Mouse (Mus musculus): ENCODE results near the gene Ccdc30.

Ccdc30 gene

DNA sequence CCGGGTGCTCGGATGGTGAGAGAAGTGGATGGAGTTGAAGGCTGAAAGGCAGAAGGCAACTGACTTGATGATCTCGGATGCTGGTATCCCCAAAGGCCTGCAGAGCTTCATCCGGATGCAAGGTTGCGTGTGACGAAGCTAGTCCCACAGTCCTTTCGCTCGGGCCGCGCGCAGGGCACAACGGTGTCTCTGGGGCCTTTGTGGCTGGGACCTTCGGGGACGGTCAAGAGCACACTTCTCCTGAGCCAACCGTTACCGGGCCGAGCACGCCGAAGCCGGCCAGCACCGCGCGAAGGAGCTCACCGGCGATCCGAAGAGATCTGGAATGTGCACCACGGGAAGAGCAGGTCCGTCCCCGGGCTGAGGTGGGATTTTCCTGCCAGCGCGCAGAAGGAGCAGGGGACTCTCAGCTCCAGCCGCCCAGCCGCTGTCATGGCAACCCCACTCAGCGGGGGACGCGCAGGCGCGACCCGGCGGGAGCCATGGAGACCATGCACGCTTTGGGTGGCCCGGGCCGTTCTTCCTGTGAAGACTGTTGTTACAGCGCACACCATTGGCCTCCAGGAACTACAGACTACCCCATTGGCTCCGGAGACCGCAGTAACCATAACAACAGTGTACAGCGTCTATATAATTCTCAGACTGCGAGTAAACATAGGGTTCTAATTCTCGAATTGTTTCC lies at the start of gene Ccdc30:
Gene Ccdc30 (minus strand): TSS at position 450 of the 682 bp plus-strand sequence.
- peak; percentile 95 for DNase-seq

DNA sequence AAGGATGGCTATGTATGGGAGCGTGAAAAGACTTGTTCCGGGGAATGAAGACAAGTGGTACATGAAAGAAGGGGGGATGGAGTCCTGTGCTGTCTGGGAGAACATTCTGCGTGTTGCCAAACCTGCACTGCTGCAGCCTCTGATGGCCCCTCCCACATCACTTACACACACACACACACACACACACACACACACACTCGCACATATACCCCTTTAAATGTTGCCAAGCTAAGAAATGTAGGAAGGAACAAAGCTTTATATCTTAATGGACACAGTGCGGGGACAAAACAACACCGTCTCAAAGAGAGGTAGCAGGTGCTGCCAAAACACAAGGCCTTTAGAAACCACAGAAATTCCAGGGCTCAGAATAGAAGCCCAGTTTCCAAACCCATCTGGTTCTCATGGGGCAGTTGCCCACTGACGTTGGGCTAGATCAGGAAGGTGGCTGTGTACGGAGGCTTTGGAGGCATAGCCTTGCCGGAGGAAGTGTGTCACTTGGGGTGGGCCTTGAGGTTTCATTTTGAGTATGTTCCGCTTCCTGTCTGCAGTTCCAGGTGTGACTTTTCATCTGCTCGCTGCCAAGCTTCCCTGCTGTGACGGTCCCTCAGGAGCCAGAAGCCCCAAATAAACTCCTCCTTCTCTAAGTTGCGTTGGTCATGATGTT lies 48.6 kb upstream of the Ccdc30 start:
- no peak for DNase-seq

DNA sequence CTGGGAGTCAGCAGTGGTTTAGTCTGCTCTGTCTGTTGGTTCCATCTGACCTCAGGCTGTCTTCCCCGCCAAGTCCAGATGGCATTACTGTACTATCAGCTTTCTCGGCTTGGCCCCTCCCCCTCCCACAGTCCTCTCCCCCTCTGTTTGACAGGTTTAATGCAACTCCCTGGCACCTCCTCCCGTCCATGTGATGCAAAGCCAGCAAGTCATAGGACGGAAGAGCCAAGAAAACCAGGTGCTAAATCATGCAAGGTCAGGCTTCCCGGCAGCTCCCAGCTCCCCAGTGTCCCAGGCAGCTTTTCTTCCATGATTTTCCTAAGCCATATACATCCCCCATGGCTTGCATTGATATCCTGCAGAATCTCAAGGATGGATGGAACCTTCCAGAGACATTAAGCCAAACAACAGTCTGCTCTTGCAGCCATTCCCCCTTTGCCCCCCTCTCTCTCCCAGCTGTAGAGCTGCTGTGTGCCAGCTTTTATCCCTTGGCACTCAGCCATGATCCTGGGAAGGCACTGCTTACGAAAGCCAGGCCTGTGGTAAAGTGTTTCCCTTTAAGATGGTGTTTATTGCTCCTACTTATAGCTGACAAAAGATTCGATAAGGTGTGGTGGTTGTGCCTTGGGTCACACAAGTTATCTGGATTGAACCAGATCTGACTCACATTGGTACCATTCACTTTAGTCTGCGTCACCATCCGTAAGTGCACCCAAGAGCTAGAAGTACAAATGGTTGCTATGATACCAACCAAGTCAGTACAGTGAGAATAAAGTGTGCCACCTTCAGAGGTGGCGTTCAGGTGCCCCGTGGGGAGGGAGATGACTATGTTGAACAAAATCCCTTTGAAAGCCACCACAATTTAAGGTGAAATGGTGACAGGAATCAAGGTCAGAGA lies 47.8 kb upstream of the Ccdc30 start:
- peak; percentile 58 for DNase-seq

DNA sequence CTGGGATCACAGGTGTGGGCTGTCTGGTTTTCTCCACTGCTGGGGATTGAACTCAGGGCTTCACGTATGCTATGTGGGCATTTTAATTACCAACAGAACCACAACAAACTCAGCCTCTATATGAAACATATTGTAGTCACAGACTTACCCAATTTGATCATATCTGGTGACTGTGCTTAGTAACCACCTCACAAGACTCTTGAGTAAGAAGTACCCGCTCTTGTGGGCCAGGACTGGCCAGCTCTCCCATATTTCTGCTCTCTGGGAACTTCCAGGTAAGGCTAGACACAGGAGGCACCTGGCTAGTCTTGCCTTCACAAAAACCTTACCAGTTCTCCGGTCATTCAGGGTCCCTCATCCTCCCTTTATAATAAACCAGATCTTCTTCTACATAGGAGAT lies 47.1 kb upstream of the Ccdc30 start:
- DNase-seq: no peak

DNA sequence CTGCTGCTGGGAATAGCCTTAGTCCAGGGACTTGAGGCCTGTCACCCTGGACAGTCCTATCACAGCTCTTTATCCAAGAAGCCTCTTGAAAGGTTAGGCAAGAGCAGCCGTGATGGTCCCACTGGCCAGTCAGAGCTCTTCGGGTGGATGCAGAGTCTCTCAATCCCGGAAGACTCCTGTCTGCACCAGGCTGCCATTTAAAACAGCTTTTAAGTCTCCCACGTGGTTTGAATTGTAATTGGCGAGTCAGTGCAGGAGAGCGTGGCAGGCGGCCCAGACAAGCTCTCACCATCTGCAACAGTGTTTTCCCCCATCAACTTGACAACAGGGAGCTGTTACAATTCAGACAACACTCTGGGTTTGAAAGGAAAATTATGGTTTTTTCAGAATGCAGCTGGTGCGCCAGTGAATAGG lies 45.4 kb upstream of the Ccdc30 start:
- DNase-seq: no peak

DNA sequence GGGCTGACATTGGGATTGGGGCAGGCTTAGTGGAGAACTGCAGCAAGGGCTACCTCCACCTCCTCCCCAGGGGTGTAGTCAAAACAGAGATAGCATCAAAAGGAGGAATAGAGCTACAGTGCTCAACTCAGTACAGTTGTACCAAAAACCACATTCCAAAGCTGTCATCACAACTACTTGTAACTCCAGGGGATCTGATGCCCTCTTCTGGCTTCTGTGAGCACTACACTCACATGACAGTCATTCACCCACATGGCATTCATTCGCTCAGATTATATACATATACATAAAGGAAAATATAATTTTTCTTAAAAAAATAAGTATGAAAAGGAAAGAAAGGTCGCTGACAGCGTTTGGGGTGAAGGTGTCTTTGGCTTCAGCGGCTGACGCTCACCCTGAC lies 45.0 kb upstream of the Ccdc30 start:
- DNase-seq: peak; percentile 62

DNA sequence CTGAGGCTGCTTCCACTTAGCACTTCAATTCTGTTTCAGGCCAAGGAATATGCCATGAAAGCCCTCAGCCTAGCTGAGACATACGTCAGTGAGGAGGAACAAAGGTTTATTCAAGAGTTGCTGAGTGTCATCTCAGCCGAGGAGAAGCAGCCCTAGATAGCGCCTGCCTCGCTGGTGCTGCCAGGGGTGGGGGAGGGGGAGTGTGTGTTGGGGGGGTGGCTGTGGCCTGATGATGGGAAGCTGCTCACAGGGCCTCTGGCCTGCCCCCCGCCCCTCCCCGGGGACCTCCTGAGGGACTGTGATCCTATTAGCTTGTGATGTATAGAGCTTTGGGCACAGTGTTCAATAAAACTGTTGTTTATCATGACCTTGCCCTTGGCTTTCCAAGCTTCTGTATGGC lies 38.2 kb upstream of the Ccdc30 start:
- DNase-seq: no peak

DNA sequence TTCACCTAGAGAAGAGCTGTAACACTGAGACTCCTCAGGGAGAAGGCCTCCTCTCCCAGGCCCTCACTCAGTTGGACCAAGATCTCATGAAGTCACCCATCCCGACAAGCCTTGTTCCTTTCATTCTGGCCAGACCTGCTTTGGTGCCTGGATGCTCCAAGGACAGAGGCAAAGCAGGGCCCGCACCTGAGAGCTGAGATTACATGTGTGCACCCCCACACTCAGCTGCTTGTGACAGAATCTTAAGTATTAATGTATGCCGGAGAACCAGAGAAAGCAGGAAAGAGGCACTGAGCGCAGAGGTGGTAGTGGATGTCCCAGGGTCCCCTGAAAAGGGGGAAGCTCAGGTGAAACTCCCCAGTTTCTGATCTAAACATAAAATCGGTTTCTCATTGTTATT lies 37.8 kb upstream of the Ccdc30 start:
- DNase-seq: no peak

DNA sequence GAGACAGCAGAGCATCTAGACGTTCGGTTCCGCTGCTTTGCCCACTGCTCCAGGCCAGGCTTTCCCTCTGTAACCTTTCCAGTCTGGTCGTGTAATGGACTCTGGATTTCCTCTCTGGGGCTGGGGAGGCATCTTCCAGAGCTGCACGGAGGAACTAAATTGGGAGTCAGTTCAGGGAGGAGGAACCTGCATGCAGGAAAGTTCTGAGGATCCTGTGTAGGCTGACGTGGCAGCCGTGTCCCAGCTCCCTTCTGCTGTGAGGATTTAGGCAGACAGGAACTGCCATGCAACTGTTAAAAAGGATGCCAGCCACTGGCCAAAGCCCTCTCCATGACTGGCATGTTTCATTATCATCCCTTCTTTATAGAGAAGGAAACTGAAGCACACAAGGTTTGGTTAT lies 35.1 kb upstream of the Ccdc30 start:
- no peak for DNase-seq

DNA sequence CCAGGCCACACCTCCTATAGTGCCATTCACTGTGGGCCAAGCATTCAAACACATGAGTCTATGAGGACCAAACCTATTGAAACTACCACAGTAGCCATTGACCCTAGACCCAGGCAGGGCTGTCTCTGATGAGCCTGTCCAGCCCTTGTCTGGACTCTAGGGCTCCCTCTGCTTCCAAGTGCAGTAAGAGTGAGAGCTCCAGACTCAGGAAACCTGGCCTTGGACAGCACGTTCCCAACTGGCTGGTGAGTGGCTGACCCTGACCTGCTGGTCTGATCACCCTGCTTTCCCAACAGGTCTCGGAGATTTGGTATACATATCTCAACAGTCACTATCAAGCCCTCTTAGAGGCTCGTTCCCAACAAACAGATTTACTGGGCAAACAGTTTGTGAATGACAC lies 32.5 kb upstream of the Ccdc30 start:
- DNase-seq: no peak

DNA sequence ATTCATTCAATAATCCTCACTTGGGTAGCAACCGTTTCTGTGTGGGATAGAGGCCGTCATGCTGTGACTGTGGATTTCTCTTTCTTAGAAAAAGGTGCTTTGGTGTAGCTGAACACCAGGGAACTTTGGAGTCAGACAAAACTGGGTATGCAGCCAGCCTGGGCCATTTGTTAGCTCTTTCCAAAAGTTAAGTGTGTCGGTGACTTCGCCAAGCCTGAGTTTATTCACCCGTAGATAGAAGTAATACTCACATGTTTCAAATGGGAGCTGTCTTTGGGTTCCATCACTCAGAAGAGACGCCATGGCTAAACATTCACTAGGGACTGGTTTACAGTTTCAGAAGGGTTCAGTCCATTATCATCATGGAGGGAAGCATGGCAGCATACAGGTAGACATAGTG lies 31.9 kb upstream of the Ccdc30 start:
- peak; percentile 56 for DNase-seq

DNA sequence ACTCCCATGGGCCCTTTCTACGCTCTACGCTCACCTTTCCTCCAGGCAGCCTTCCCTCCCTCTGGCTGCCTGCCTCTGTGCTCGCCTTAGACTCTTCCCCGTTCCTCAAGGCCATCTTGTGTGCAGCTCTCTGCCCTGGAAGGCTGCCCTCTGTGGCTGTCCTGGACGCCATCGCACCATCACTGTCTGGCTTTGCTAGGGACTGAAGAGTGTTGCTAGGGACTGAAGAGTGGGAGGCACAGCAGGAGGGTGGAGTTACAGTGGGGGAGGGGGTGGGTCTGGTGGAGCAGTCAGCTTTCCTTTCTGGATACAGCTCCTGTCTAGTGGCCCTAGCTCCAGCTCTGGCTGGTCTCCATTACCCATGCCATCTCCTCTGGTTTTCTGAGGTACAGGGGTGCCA lies 27.2 kb upstream of the Ccdc30 start:
- DNase-seq: no peak

DNA sequence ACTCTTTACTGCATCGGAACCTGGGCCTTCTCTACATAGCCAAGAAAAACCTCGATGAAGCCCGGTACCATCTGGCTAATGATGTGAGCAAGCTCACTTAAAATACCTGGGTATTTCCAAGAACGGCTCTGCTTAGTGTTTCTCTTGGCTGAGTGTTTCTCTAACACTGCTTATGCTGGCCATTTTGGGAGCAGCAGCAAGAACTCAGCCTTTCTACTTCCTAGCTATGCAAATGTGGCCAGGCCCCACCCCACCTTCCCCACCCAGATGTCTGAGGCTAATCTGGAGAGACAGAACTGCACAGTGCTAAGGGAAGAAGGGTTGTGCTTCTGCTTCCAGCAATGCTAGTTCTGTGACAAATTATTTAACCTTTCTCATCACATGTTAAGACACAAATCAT lies 26.5 kb upstream of the Ccdc30 start:
- DNase-seq: no peak

DNA sequence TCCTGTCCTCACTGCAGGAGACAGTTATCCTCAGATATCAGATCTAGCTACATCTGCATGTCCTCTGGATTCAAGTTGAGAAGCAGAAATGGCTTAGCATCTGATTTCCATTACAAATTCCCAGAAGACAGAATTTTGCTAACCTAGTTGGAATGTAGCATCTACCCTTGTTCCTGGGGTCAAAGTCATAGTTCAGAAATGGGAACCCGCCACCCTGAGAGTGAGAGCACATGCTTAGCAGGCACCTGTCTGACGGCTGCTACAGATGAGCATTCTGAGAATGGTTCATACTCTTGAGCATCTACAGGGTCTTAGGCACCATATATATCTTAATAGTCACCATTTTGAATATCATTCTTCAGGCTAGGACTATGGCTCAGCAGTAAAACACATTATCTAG lies 22.6 kb upstream of the Ccdc30 start:
- peak; percentile 70 for DNase-seq

DNA sequence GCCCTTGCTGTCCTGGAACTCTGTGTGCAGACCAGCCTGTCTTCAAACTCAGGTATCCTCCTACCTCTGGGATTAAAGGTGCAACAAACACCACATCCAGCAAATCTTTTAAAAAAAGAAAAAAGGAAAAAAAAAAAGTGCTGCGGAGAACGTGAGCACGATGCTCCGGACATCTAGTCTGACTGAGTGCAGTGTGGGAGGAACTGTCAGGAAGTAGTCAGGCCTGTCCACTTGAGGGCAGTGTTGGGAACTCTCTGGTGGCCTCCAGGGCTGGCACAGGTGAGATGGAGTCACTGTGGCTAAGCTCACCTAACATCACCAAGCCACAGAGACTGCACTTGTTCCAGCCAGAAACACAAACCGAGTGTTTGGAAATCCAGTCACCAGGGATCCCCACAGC lies 15.4 kb upstream of the Ccdc30 start:
- peak; percentile 75 for DNase-seq

DNA sequence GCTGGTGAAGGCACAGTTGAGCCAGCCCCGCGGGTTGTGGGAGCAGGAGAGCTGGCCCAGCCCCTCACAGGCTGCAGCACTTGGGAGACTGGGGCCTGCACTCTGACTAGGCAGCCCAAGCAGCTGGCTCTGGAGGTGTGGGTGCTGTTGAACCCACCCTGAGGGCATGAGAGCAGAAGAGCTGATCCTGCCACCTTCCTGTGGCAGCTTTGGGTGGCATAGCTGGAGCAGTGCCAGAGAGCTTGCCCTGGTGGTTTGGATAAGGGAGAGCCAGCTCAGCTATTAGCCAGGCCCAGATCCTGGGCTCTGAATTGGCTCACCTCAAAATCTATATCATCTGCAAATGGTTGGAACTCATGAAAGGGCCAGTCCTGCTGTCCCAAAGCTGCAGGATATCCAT lies 12.4 kb upstream of the Ccdc30 start:
- DNase-seq: peak; percentile 50

DNA sequence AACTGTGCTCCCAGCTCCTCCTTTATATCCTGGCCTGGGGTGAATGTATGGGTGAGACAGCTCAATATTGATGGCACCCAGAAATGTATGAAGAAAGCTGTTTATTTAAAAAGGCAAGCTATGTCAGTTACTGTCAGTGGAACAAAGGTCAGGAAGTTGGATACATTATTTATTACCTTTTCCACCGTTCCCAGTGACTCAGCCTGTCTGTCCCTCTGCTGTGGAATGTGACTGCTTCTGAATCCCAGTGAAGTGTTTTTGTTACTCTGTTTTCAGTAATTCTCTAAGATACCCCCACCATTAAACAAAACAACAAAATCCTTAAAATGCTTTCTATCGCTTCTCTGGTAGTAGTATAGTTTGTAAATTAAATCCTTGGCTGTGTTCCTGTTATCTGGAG lies 10.3 kb upstream of the Ccdc30 start:
- DNase-seq: peak; percentile 46

DNA sequence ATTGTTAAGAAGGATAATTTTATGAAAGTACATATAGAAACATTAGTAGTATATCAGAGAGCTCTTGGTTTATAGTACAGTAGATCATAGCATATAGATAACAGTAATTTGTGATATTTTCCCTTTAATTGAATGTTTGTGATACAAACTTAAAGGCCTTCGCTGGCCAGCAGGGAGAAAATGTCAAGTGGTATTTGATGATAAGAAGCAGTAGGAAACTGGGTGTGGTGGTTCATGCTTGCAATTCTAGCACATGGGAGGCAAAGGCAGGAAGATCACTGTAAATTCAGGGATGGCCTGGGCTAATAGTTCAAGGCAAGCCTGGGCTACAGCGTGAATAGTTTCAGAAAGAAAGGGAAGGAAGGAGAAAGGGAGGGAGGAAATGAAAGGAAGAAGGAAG lies 9.8 kb upstream of the Ccdc30 start:
- DNase-seq: no peak

DNA sequence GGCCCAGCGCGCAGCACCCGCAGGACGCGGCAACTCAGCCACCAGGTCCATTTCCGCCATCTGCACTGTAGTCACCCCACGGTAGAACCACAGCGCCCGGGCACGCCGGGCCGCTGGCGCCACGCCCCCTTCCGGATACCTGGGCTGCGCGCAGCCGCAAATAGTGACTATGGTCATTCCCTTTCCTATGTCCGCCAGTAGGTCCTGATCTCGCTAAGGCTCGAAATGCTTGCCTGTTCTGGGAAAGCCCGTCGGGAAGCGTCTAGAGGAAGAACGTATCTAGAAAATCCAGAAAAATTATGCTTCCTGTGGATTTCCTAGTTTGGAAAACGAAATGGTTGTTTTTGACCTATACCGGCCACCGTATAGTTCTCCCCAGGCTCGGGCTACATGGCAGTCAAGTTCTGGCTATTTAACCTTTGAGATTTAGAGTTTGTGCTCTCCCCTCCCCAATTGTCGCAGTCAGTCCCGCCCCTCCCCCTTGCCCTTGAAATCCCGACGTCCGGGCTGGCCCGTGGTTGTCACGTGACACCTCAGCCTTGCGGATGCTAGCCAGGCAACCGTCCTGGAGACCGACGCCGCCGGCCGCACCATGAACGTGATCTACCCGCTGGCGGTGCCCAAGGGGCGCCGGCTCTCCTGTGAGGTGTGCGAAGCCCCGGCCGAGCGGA lies 7.1 kb upstream of the Ccdc30 start, which contains the start of the genes Ppcs and Zmynd12:
Gene Ppcs (minus strand): TSS at position 127 of the 671 bp plus-strand sequence.
Gene Zmynd12 (plus strand): TSS at position 521 of the 671 bp plus-strand sequence.
- DNase-seq: peak; percentile 96

DNA sequence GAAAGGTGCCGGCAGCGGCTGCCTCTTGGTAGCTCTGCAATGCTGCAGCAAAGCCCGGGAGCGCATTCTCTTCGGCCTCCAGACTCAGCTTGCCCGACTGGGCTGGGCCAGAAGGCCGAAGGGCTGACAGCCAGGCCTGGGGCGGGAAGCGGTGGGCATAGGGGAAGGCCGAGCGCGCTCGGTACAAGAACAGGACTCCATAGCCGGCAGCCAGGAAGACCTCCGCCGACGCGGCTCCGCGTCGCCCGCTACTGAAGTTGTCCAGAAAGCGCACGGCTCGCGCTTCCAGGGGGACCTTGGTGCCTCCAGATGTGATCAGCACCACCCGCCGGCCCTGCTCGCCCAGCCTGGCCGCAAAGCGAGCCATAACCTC lies 6.6 kb upstream of the Ccdc30 start:
- no peak for DNase-seq

DNA sequence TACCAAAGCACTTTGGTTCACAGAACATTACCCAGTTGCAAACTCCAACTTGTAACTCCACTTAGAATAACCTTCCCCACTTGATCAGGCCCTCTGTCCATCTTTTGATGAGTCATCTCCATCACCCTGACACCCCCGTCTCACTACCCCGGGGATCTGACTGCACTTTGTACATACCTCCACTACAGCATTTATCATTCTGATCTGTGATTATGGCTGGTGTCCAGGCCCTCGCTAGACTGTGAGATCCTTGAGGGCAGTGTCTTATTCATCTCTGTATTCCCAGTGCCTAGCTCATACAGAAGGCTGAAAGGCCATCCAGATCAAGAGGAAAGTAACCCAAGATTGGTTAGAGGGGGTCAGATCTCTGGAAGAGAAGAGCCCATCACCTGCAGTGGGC lies 5.9 kb upstream of the Ccdc30 start:
- DNase-seq: peak; percentile 43

DNA sequence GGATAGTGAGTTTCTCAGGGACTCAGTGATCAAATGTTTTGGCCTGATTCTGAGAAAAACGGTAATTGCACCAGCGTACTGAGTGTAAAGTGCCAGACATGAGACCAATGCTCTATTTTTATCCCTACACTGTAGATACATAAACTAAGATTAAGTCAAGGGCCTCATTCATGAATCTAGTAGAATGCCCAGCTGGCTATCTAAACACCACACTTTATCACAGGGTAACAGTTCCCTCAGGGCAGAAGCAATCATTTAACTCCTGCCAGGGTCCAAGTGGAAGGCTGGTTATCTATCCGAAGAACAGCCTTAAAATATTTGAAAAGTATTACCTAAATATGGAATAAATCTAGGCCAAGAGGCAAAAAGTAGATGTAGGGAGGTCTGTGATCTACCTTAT lies 2.6 kb upstream of the Ccdc30 start:
- DNase-seq: no peak

DNA sequence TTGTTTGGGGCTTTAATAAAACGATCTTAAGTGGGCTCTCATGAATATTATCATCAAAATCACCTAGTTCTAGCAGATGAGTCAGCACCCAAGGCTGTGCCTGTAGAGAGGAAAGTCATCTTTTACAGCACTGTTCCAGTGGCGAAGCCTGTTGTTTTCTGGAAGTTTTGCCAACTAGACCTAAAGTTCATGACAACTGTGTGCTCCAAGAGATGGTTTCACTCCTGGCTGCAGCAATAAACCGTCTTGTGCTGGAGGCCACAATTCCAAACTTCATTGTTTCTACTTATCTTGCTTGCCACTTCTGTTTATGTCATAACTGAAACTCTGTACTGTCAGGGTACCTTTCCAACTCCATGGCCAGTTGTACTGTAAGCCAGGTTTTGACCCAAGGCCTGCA lies 1.9 kb upstream of the Ccdc30 start:
- no peak for DNase-seq
